Mouse (Mus musculus) megakaryocyte, adult 5-6 weeks (primary cell): ENCODE results near the gene Sort1. TPM values are rescaled to one million over a fixed set of nuclear protein-coding genes. Genes with fewer than 3 reads are reported as not detected.

Experiments
- total RNA-seq, 2 experiments: library from RNA; stranded (forward) in 1 of 2; stranded (reverse) in 1 of 2; fragments of 153-499, 151-499 nt in 1 of 2; fragments of 221-1000, 200-1000 nt in 1 of 2; gene quantifications; 2 replicates each; pipeline versions ENCODE4 v1.2.3 to v1.2.4; 2015 to 2017

Gene Sort1
- total RNA-seq, 2 experiments from 2014 or later, result 76.4 to 83.8 TPM

Other genes starting within 250 kb of the Sort1 start
- 8.0 and 10.1 TPM in 2 replicates for gene Gstm4, start 239.2 kb upstream of the Sort1 start, total RNA-seq (2015)
- gene Gstm4, start 239.2 kb upstream of the Sort1 start, total RNA-seq (2017), result 6.5 and 12.1 TPM in 2 replicates
- gene Ampd2, start 197.4 kb upstream of the Sort1 start, total RNA-seq (2015), result 16.3 and 20.9 TPM in 2 replicates
- gene Ampd2, start 197.4 kb upstream of the Sort1 start, total RNA-seq (2017), result 21.8 and 23.1 TPM in 2 replicates
- not detected in 2 replicates for gene Gnat2, start 191.3 kb upstream of the Sort1 start, total RNA-seq (2015)
- gene Gnat2, start 191.3 kb upstream of the Sort1 start, total RNA-seq (2017), result not detected in 2 replicates
- gene Gnai3, start 137.9 kb upstream of the Sort1 start, total RNA-seq (2015), result 136 and 146 TPM in 2 replicates
- 154 and 160 TPM in 2 replicates for gene Gnai3, start 137.9 kb upstream of the Sort1 start, total RNA-seq (2017)
- not detected in 2 replicates for gene Gpr61, start 129.2 kb upstream of the Sort1 start, total RNA-seq (2015)
- gene Gpr61, start 129.2 kb upstream of the Sort1 start, total RNA-seq (2017), result not detected in 2 replicates
- 1.4 and 3.3 TPM in 2 replicates for gene Amigo1, start 97.7 kb upstream of the Sort1 start, total RNA-seq (2015)
- gene Amigo1, start 97.7 kb upstream of the Sort1 start, total RNA-seq (2017), result 1.4 and 2.2 TPM in 2 replicates
- gene Cyb561d1, start 82.9 kb upstream of the Sort1 start, total RNA-seq (2015), result 4.9 and 6.7 TPM in 2 replicates
- gene Cyb561d1, start 82.9 kb upstream of the Sort1 start, total RNA-seq (2017), result 10.3 and 12.0 TPM in 2 replicates
- gene Atxn7l2, start 73.1 kb upstream of the Sort1 start, total RNA-seq (2015), result 3.1 and 4.7 TPM in 2 replicates
- 1.5 and 2.0 TPM in 2 replicates for gene Atxn7l2, start 73.1 kb upstream of the Sort1 start, total RNA-seq (2017)
- gene Sypl2, start 57.4 kb upstream of the Sort1 start, total RNA-seq (2015), result not detected in 2 replicates
- not detected in 2 replicates for gene Sypl2, start 57.4 kb upstream of the Sort1 start, total RNA-seq (2017)
- 160 and 172 TPM in 2 replicates for gene Psma5, start 27.2 kb upstream of the Sort1 start, total RNA-seq (2015)
- gene Psma5, start 27.2 kb upstream of the Sort1 start, total RNA-seq (2017), result 146 and 158 TPM in 2 replicates
- not detected in 2 replicates for gene Mybphl, start 80.8 kb downstream of the Sort1 start, total RNA-seq (2015)
- not detected in 2 replicates for gene Mybphl, start 80.8 kb downstream of the Sort1 start, total RNA-seq (2017)
- 11.9 and 12.2 TPM in 2 replicates for gene Psrc1, start 99.8 kb downstream of the Sort1 start, total RNA-seq (2015)
- gene Psrc1, start 99.8 kb downstream of the Sort1 start, total RNA-seq (2017), result 12.8 and 15.4 TPM in 2 replicates
- 0.75 and 0.94 TPM in 2 replicates for gene Celsr2, start 131.5 kb downstream of the Sort1 start, total RNA-seq (2015)
- 0.22 and 0.81 TPM in 2 replicates for gene Celsr2, start 131.5 kb downstream of the Sort1 start, total RNA-seq (2017)
- gene Sars, start 161.1 kb downstream of the Sort1 start, total RNA-seq (2015), result 19.2 and 19.9 TPM in 2 replicates
- gene Sars, start 161.1 kb downstream of the Sort1 start, total RNA-seq (2017), result 241 and 283 TPM in 2 replicates